In the genomic region with DNA sequence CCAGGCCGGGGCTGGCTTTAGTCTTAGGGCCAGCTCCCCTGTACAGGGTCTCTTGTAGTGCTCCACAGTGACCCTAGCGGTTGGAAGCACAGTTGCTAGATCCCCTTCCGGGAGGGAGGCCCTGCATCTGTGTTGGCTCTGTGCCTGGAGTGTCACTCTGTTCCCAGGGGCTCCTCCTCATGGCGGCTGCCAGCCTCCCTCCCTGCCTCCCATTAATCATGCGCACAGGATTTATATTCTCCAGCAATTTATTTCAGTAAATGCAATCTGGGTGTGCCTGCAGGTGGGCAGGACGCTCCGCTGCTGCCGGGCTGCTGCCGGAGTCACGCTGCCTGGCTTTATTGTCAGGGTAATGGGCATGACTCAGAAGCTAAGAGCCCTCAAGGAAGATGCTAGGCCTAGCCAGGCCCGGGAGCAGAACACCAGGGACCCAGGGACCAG, we compare ENCODE assay signal across 10 mouse cellular contexts. TPM values are rescaled to one million over a fixed set of nuclear protein-coding genes. Genes with fewer than 3 reads are reported as not detected.
DNase-seq lines count a peak whose midpoint lies in the region; ATAC-seq and TF ChIP-seq lines count a peak whose summit lies in the region.
"Had no signal": no experiment of that assay in that cellular context is flagged by ENCODE, and none has a peak within 500 bp of the region (broad histone marks: within the 10 kb centered on the region; RNA-seq: fewer than 3 reads in every experiment).

No protein-coding gene starts in this region.

- WGBS in hindbrain, embryonic 13.5 days, result 3% methylated on average over 11 of the region's 11 CpGs
- 7% methylated on average over 11 of the region's 11 CpGs for WGBS in midbrain, postnatal 0 days

- peaks cover 52% of the 10 kb centered on the region for H3K27me3 ChIP-seq in E14TG2a.4 (ENCODE audit: insufficient read depth, low read length)
- peaks cover 14% of the 10 kb centered on the region; the same call in 1 of the 2 replicates for H3K27me3 ChIP-seq in hindbrain, embryonic 13.5 days
- H3K27me3 ChIP-seq in midbrain, postnatal 0 days (ENCODE audit: insufficient read depth, low read length), result no peaks in the 10 kb centered on the region

- H3K4me3 ChIP-seq in E14TG2a.4 (replicated peaks; ENCODE audit: low read length), result peak overlapping the region; percentile 58
- no peak overlapping the region for H3K4me3 ChIP-seq in hindbrain, embryonic 13.5 days
- H3K4me3 ChIP-seq in midbrain, postnatal 0 days (ENCODE audit: low read depth, low read length), result no peak overlapping the region

- H3K4me1 ChIP-seq in E14TG2a.4 (replicated peaks; ENCODE audit: low read depth, low read length), result peaks cover 32% of the 10 kb centered on the region
- H3K4me1 ChIP-seq in hindbrain, embryonic 13.5 days (replicated peaks), result peaks cover 50% of the 10 kb centered on the region
- H3K4me1 ChIP-seq in midbrain, postnatal 0 days (ENCODE audit: insufficient read depth, low read length), result peaks cover 4% of the 10 kb centered on the region; the same call in 1 of the 2 replicates

- peak overlapping the region; percentile 13; the same call in 1 of the 2 replicates for H3K4me2 ChIP-seq in hindbrain, embryonic 13.5 days
- H3K4me2 ChIP-seq in midbrain, postnatal 0 days (ENCODE audit: low read depth, low read length, poor library complexity, severe bottlenecking), result no peak overlapping the region

- DNase-seq in adrenal gland, postnatal 10 days, result peak; percentile 71
- peak; percentile 21 to 28 for DNase-seq in left cerebral cortex, postnatal 36 days (ENCODE audit: low spot score in 2 of 2)
- peak; percentile 83 for DNase-seq in midbrain, postnatal 0 days (ENCODE audit: low spot score)
- DNase-seq in spleen, postnatal 14 days (ENCODE audit: low spot score in 2 of 2), result no peak
- DNase-seq in spleen, postnatal 36 days (ENCODE audit: low spot score in 2 of 2), result no peak

- intact Hi-C loops in left cerebral cortex, postnatal 36 days (cut with DNase I), result no loop called here

- H3K36me3 ChIP-seq in E14TG2a.4 (ENCODE audit: insufficient read depth, low read length), result no peaks in the 10 kb centered on the region
- H3K36me3 ChIP-seq in hindbrain, embryonic 13.5 days, result no peaks in the 10 kb centered on the region
- H3K36me3 ChIP-seq in midbrain, postnatal 0 days (ENCODE audit: insufficient read depth, low read length), result no peaks in the 10 kb centered on the region

- H3K9me3 ChIP-seq in E14TG2a.4 (ENCODE audit: low read length), result no peaks in the 10 kb centered on the region
- H3K9me3 ChIP-seq in hindbrain, embryonic 13.5 days, result no peaks in the 10 kb centered on the region
- no peaks in the 10 kb centered on the region for H3K9me3 ChIP-seq in midbrain, postnatal 0 days (ENCODE audit: low read length)

- H3K9ac ChIP-seq in hindbrain, embryonic 13.5 days, result peak overlapping the region; percentile 29; the same call in 1 of the 2 replicates
- no peak overlapping the region for H3K9ac ChIP-seq in midbrain, postnatal 0 days (replicated peaks; ENCODE audit: low read length, poor library complexity, severe bottlenecking)

- ATAC-seq in frontal cortex, adult (ENCODE audit: low TSS enrichment), result peak; percentile 59; the same call in 1 of the 2 replicates
- peak; percentile 86 for ATAC-seq in hindbrain, embryonic 13.5 days (ENCODE audit: low FRiP score)
- ATAC-seq in midbrain, postnatal 0 days (ENCODE audit: low FRiP score), result peak; percentile 54

- peak overlapping the region; percentile 76 for H3K27ac ChIP-seq in hindbrain, embryonic 13.5 days
- H3K27ac ChIP-seq in midbrain, postnatal 0 days (ENCODE audit: low read depth, low read length), result no peak overlapping the region

- TF ChIP-seq CTCF in E14TG2a.4 (conservative IDR thresholded peaks at IDR 0.05; ENCODE audit: low read length), result peak; percentile 30; the same call in 1 of the 2 replicates
- peak; percentile 67 for TF ChIP-seq CTCF in midbrain, postnatal 0 days (IDR thresholded peaks at IDR 0.05)

RNA-seq across cellular contexts. Expression of gene Prss56, which starts 7.2 kb away (rescaled TPM):
- total RNA-seq in adrenal gland, postnatal 10 days (2021), result not detected
- polyA plus RNA-seq in hindbrain, embryonic 13.5 days (2015; fragmentation: Nextera tagmentation; extraction: Ambion mirVana), result 6.8 and 9.0 TPM in 2 replicates
- total RNA-seq in left cerebral cortex, postnatal 36 days (2021), result under 1 TPM; 0.88 to 0.89 TPM
- total RNA-seq in midbrain, postnatal 0 days (2014; rRNA removed), result 0.94 TPM in 1 of 2 replicates, not detected in the other
- 0.07 TPM in 1 of 2 replicates, not detected in the other for polyA plus RNA-seq in midbrain, postnatal 0 days (2015; fragmentation: Nextera tagmentation; extraction: Ambion mirVana)
- polyA plus RNA-seq: small intestine, adult 2 months had no signal

RNA-seq across cellular contexts. Expression of gene Chrnd, which starts 14.5 kb away (rescaled TPM):
- under 1 TPM; 0.27 to 0.97 TPM for total RNA-seq in adrenal gland, postnatal 10 days (2021)
- polyA plus RNA-seq in hindbrain, embryonic 13.5 days (2015; fragmentation: Nextera tagmentation; extraction: Ambion mirVana), result 0.05 TPM in 1 of 2 replicates, not detected in the other
- total RNA-seq in left cerebral cortex, postnatal 36 days (2021), result not detected
- not detected in 2 replicates for total RNA-seq in midbrain, postnatal 0 days (2014; rRNA removed)
- polyA plus RNA-seq in midbrain, postnatal 0 days (2015; fragmentation: Nextera tagmentation; extraction: Ambion mirVana), result not detected in 2 replicates
- polyA plus RNA-seq: cortical plate, adult 2 months had no signal

RNA-seq across cellular contexts. Expression of gene Ecel1, which starts 19.6 kb away (rescaled TPM):
- total RNA-seq in adrenal gland, postnatal 10 days (2021), result 10 to 100 TPM in 1 of 2 experiments, 1 to 10 TPM in 1; 2.4 to 10.1 TPM
- polyA plus RNA-seq in hindbrain, embryonic 13.5 days (2015; fragmentation: Nextera tagmentation; extraction: Ambion mirVana), result 33.1 and 35.5 TPM in 2 replicates
- 10 to 100 TPM in 1 of 2 experiments, 1 to 10 TPM in 1; 5.8 to 12.6 TPM for total RNA-seq in left cerebral cortex, postnatal 36 days (2021)
- total RNA-seq in midbrain, postnatal 0 days (2014; rRNA removed), result 15.8 and 16.2 TPM in 2 replicates
- 16.7 and 18.9 TPM in 2 replicates for polyA plus RNA-seq in midbrain, postnatal 0 days (2015; fragmentation: Nextera tagmentation; extraction: Ambion mirVana)

RNA-seq across cellular contexts. Expression of gene Chrng, which starts 28.6 kb away (rescaled TPM):
- under 1 TPM in 1 of 2 experiments, not detected in 1; 0.30 TPM for total RNA-seq in adrenal gland, postnatal 10 days (2021)
- polyA plus RNA-seq in hindbrain, embryonic 13.5 days (2015; fragmentation: Nextera tagmentation; extraction: Ambion mirVana), result 0.35 and 0.58 TPM in 2 replicates
- not detected for total RNA-seq in left cerebral cortex, postnatal 36 days (2021)
- 0.49 TPM in 1 of 2 replicates, not detected in the other for total RNA-seq in midbrain, postnatal 0 days (2014; rRNA removed)
- not detected in 2 replicates for polyA plus RNA-seq in midbrain, postnatal 0 days (2015; fragmentation: Nextera tagmentation; extraction: Ambion mirVana)
- polyA plus RNA-seq: cortical plate, adult 2 months; small intestine, adult 2 months had no signal

RNA-seq across cellular contexts. Expression of gene Eif4e2, which starts 37.8 kb away (rescaled TPM):
- 10 to 100 TPM; 90.6 to 91.7 TPM for total RNA-seq in adrenal gland, postnatal 10 days (2021)
- polyA plus RNA-seq in hindbrain, embryonic 13.5 days (2015; fragmentation: Nextera tagmentation; extraction: Ambion mirVana), result 105 and 106 TPM in 2 replicates
- 10 to 100 TPM; 55.5 to 63.1 TPM for total RNA-seq in left cerebral cortex, postnatal 36 days (2021)
- total RNA-seq in midbrain, postnatal 0 days (2014; rRNA removed), result 64.5 and 78.8 TPM in 2 replicates
- 91.0 and 92.7 TPM in 2 replicates for polyA plus RNA-seq in midbrain, postnatal 0 days (2015; fragmentation: Nextera tagmentation; extraction: Ambion mirVana)

Comparison
In these comparisons a context has a peak if more than half of its experiments do, and no peak if none do; other contexts are left out.
1. DNase-seq: peak in adrenal gland, postnatal 10 days (single experiment), left cerebral cortex, postnatal 36 days (2 of 2) and midbrain, postnatal 0 days (single experiment); none in spleen, postnatal 14 days (0 of 2) and spleen, postnatal 36 days (0 of 2).
2. Peak in every context shown above with its lines, with median percentiles within 50 percentile points of each other: ATAC-seq.